Mouse (Mus musculus) forebrain, embryonic 11.5 days (tissue): ENCODE measurements around the gene Serping1. TPM values are rescaled to one million over a fixed set of nuclear protein-coding genes. Genes with fewer than 3 reads are reported as not detected.
A peak's percentile ranks its signal among the peaks of the same experiment; 100 is the strongest.
"Not testable (repeated sequence)": the region's sequence is repeated elsewhere in the genome, so short reads cannot be mapped to it uniquely, and the experiment has no call there.

Experiments
- ATAC-seq: fragments of 200-750 bp; cut with Nextera tagmentation; replicated peaks from 2 replicates; pipeline ENCODE4 v1.8.0; 2017; ENCODE audit warnings: moderate TSS enrichment; ENCODE audit not compliant: low FRiP score
- DNase-seq: peaks from one replicate; pipeline ENCODE4 v3.0.0-alpha.2; 2017; ENCODE audit warnings: low spot score
- H3K27ac ChIP-seq: fragments of 300-500 bp; sonication (generic); 2 replicates; pipeline ENCODE4 v1.5.1; 2014; ENCODE audit warnings: low read depth, low read length
- H3K27me3 ChIP-seq: fragments of 300-500 bp; sonication (generic); 2 replicates; pipeline ENCODE4 v1.6.1; 2014; ENCODE audit warnings: mild to moderate bottlenecking, low read length, mixed read lengths; ENCODE audit not compliant: control insufficient read depth, insufficient read depth
- H3K36me3 ChIP-seq: fragments of 300-500 bp; sonication (generic); 2 replicates; pipeline ENCODE4 v1.6.1; 2014; ENCODE audit warnings: mild to moderate bottlenecking, low read length, moderate library complexity, mixed read lengths; ENCODE audit not compliant: control insufficient read depth, insufficient read depth
- H3K4me1 ChIP-seq: fragments of 300-500 bp; sonication (generic); replicated peaks from 2 replicates; pipeline ENCODE4 v1.6.1; 2014; ENCODE audit warnings: low read length, mixed read lengths; ENCODE audit not compliant: control insufficient read depth, insufficient read depth
- H3K4me2 ChIP-seq: fragments of 300-500 bp; sonication (generic); 2 replicates; pipeline ENCODE4 v1.6.1; 2014; ENCODE audit warnings: low read depth, mild to moderate bottlenecking, low read length, moderate library complexity, mixed read lengths; ENCODE audit not compliant: severe bottlenecking
- H3K4me3 ChIP-seq: fragments of 300-500 bp; sonication (generic); 2 replicates; pipeline ENCODE4 v1.5.1; 2014; ENCODE audit warnings: low read depth, low read length
- H3K9ac ChIP-seq: fragments of 300-500 bp; sonication (generic); 2 replicates; pipeline ENCODE4 v1.6.1; 2014; ENCODE audit warnings: low read length
- H3K9me3 ChIP-seq: fragments of 300-500 bp; sonication (generic); 2 replicates; pipeline ENCODE4 v1.6.1; 2016; ENCODE audit warnings: low read length, mixed read lengths; ENCODE audit not compliant: control insufficient read depth
- WGBS: fragments of 180-500 bp; shearing (Covaris S2); extraction: QIAGEN DNeasy Blood & Tissue Kit; methylation state at CpG from one replicate; pipeline ENCODE4 v1.1.7; 2014; 5-methylcytosine and 5-hydroxymethylcytosine counted together
- polyA plus RNA-seq: library from polyadenylated mRNA; unstranded; fragments of >200 nt; fragmentation: Nextera tagmentation; extraction: Ambion mirVana; gene quantifications from 2 replicates; pipeline ENCODE4 v1.2.1, GENCODE M21; 2014

Serping1 gene
- polyA plus RNA-seq, 1 experiment from 2014 or later: 30.4 TPM

- H3K4me3 ChIP-seq: no peak overlapping the region
- DNase-seq: no peak
- H3K27me3 ChIP-seq: no peaks in the 10 kb centered on the region
- no peaks in the 10 kb centered on the region for H3K9me3 ChIP-seq
- no peaks in the 10 kb centered on the region for H3K36me3 ChIP-seq
- no peak for ATAC-seq
- no peak overlapping the region for H3K9ac ChIP-seq
- H3K4me1 ChIP-seq: peaks cover 33% of the 10 kb centered on the region
- no peak overlapping the region for H3K4me2 ChIP-seq
- 86% methylated on average over 1 of the region's 1 CpGs for WGBS
- H3K27ac ChIP-seq: no peak overlapping the region
Measured at GRCm38 (mm10) chr2:84732394-84732793, 42.9 kb downstream of the Serping1 start.

DNA sequence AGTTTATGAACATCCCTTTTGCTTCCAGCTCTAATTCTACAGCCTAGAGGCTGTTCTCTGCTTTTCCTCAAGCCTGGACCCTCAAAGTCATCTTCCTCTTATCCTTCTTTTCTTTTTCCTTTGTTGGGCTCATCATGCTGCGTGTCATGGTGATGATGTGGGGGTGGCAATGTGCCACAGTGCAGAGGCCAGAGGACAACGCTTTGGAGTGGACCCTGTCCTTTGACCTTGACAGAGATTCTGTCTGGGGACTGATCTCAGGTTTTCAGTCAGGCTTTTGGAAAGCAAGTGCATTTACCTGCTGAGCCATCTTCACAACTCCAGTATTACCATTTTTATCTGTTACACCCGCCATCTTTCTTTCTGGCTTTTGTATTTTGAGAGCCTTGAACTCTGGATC is 44.0 kb downstream of the Serping1 start:
- Histone ChIP-seq H3K4me3 (no peak overlapping the region), H3K4me2 (no peak overlapping the region), H3K36me3 (no peaks in the 10 kb centered on the region), H3K9ac (no peak overlapping the region), H3K9me3 (no peaks in the 10 kb centered on the region), H3K27ac (no peak overlapping the region), H3K4me1 (peaks cover 22% of the 10 kb centered on the region), H3K27me3 (no peaks in the 10 kb centered on the region)
- DNase-seq (no peak), ATAC-seq (no peak)
- WGBS: 83% methylated on average over 3 of the region's 3 CpGs

GRCm38 (mm10) chr2:84728191-84728590 is 47.1 kb downstream of the Serping1 start:
- not testable (repeated sequence) for H3K4me2 ChIP-seq, ATAC-seq, H3K4me1 ChIP-seq, DNase-seq, H3K27ac ChIP-seq, H3K36me3 ChIP-seq, H3K4me3 ChIP-seq, H3K9ac ChIP-seq, H3K27me3 ChIP-seq, H3K9me3 ChIP-seq
- WGBS: 82% methylated on average over 5 of the region's 5 CpGs

GRCm38 (mm10) chr2:84727172-84727858 is 47.9 kb downstream of the Serping1 start, which contains the start of gene Clp1:
Gene Clp1 (minus strand): TSS chr2:84727350.
- peak; percentile 96 for ATAC-seq
- H3K27ac ChIP-seq: peak within 1 kb of the TSS; percentile 61; the same call in 1 of the 2 replicates
- peak within 1 kb of the TSS; percentile 59 for H3K4me2 ChIP-seq
- peak within 1 kb of the TSS; percentile 57 for H3K9ac ChIP-seq
- no peaks in the 10 kb centered on the region for H3K9me3 ChIP-seq
- H3K36me3 ChIP-seq: peaks cover 7% of the 10 kb centered on the region; the same call in 1 of the 2 replicates
- DNase-seq: peak; percentile 98
- under 1% methylated on average over 39 of the region's 39 CpGs for WGBS
- H3K4me3 ChIP-seq: peak within 1 kb of the TSS; percentile 52
- no peaks in the 10 kb centered on the region; the same call in 1 of the 2 replicates for H3K4me1 ChIP-seq
- no peaks in the 10 kb centered on the region for H3K27me3 ChIP-seq

DNA sequence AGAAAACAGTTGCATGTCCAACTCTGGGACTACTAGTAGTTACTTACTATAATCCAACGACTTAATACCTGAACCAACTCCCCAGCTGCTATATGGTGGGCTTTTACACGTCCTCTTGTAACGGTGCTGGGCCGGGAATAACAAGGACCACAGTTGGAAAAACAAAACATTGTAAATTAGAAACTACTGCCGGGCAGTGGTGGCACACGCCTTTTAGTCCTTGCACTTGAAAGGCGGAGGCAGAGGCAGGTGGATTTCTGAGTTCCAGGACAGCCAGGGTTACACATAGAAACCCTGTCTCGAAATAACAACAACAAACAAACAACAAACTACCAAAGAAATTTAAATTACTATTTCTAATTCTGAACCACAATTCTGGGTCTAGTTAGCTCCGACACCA is 48.5 kb downstream of the Serping1 start:
- Histone ChIP-seq H3K27me3 (no peaks in the 10 kb centered on the region), H3K4me1 (no peaks in the 10 kb centered on the region; the same call in 1 of the 2 replicates), H3K4me3 (peak overlapping the region; percentile 52), H3K36me3 (peaks cover 7% of the 10 kb centered on the region; the same call in 1 of the 2 replicates), H3K27ac (no peak overlapping the region), H3K9ac (peak overlapping the region; percentile 57), H3K9me3 (no peaks in the 10 kb centered on the region), H3K4me2 (peak overlapping the region; percentile 59)
- 3% methylated on average over 9 of the region's 9 CpGs for WGBS
- ATAC-seq (peak; percentile 25), DNase-seq (no peak)

DNA sequence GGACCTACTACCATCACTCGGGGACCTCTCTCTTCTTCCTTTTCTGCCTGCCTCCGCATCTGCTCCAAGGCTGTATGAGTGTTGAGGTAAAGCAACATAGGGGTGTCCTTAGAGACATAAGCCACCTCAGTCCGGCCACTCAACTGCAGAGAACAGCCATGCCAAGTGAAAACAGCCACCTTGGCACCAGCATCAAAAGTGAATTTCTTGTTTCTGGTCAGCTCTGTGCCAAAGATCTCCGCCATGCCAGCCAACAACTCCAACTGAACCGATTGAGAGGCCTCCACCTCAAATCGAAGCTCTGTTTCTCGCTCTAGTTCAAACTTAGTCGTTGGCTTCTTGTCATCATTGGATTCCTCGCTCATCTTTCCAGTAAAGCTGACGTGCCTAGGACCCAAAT is 49.5 kb downstream of the Serping1 start:
- H3K4me1 ChIP-seq: no peaks in the 10 kb centered on the region; the same call in 1 of the 2 replicates
- H3K4me2 ChIP-seq: no peak overlapping the region
- H3K27me3 ChIP-seq: no peaks in the 10 kb centered on the region
- H3K9me3 ChIP-seq: no peaks in the 10 kb centered on the region
- 94% methylated on average over 10 of the region's 10 CpGs for WGBS
- no peak for DNase-seq
- ATAC-seq: no peak
- H3K9ac ChIP-seq: no peak overlapping the region
- no peak overlapping the region for H3K4me3 ChIP-seq
- peaks cover 7% of the 10 kb centered on the region; the same call in 1 of the 2 replicates for H3K36me3 ChIP-seq
- no peak overlapping the region for H3K27ac ChIP-seq

GRCm38 (mm10) chr2:84723856-84724255 is 51.4 kb downstream of the Serping1 start:
- no peaks in the 10 kb centered on the region for H3K9me3 ChIP-seq
- no peaks in the 10 kb centered on the region; the same call in 1 of the 2 replicates for H3K4me1 ChIP-seq
- no peak overlapping the region for H3K4me3 ChIP-seq
- H3K4me2 ChIP-seq: no peak overlapping the region
- ATAC-seq: no peak
- no peak overlapping the region for H3K9ac ChIP-seq
- 96% methylated on average over 14 of the region's 14 CpGs for WGBS
- no peaks in the 10 kb centered on the region for H3K27me3 ChIP-seq
- no peak for DNase-seq
- peaks cover 7% of the 10 kb centered on the region; the same call in 1 of the 2 replicates for H3K36me3 ChIP-seq
- no peak overlapping the region for H3K27ac ChIP-seq

GRCm38 (mm10) chr2:84721182-84721581 is 54.1 kb downstream of the Serping1 start:
- Histone ChIP-seq H3K4me2 (no peak overlapping the region), H3K4me1 (no peaks in the 10 kb centered on the region; the same call in 1 of the 2 replicates), H3K36me3 (peaks cover 7% of the 10 kb centered on the region; the same call in 1 of the 2 replicates), H3K27me3 (no peaks in the 10 kb centered on the region), H3K27ac (no peak overlapping the region), H3K4me3 (no peak overlapping the region), H3K9ac (no peak overlapping the region), H3K9me3 (no peaks in the 10 kb centered on the region)
- DNase-seq (no peak), ATAC-seq (no peak)
- 82% methylated on average over 3 of the region's 3 CpGs for WGBS

DNA sequence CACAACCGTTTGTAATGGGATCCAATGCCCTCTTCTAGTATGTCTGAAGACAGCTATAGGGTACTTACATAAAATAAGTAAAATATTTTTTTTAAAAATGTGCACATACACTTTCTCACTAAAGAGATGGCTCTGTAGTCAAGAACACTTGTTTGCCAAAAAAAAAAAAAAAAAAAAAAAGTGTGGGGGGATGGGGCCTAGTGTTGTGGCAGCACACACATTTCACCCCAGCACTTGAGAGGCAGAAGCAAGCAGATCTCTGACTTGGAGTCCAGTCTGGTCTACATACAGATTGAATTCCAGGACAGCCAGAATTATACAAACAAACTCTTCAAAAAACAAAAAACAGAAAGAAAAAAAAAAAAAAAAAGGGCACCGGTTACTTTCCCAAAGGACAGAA is 54.5 kb downstream of the Serping1 start:
- no peak for ATAC-seq
- no peaks in the 10 kb centered on the region for H3K4me1 ChIP-seq
- peaks cover 7% of the 10 kb centered on the region; the same call in 1 of the 2 replicates for H3K36me3 ChIP-seq
- H3K27ac ChIP-seq: no peak overlapping the region
- no peak overlapping the region for H3K4me2 ChIP-seq
- H3K9me3 ChIP-seq: no peaks in the 10 kb centered on the region
- H3K27me3 ChIP-seq: no peaks in the 10 kb centered on the region
- no peak for DNase-seq
- no peak overlapping the region for H3K4me3 ChIP-seq
- H3K9ac ChIP-seq: no peak overlapping the region
- WGBS: 93% methylated on average over 2 of the region's 2 CpGs
